Mouse (Mus musculus) heart, embryonic 14.5 days (tissue): ENCODE data around the gene Lect2. TPM values are rescaled to one million over a fixed set of nuclear protein-coding genes. Genes with fewer than 3 reads are reported as not detected.

Experiments
- ATAC-seq: fragments of 200-750 bp; cut with Nextera tagmentation; 2 replicates; pipeline ENCODE4 v1.8.0; 2017; ENCODE audit warnings: low read depth, moderate TSS enrichment; ENCODE audit not compliant: insufficient number of reproducible peaks, insufficient read depth, low FRiP score
- H3K27ac ChIP-seq, 2 experiments: fragments of 200-500 bp in 1 of 2; fragments of 300-500 bp in 1 of 2; sonication (generic) in 1 of 2; replicated peaks in 1 of 2; 2 replicates each; pipeline ENCODE4 v1.5.1; 2012 to 2014; ENCODE audit warnings: low read depth in 2 of 2, low read length in 2 of 2, control low read depth in 1 of 2, mild to moderate bottlenecking in 1 of 2, mixed read lengths in 1 of 2; ENCODE audit not compliant: control insufficient read depth in 1 of 2, insufficient read depth in 1 of 2
- H3K27me3 ChIP-seq: fragments of 300-500 bp; sonication (generic); 2 replicates; pipeline ENCODE4 v1.6.1; 2014; ENCODE audit warnings: mild to moderate bottlenecking, low read length, control low read depth; ENCODE audit not compliant: control insufficient read depth, insufficient read depth
- H3K36me3 ChIP-seq: fragments of 300-500 bp; sonication (generic); 2 replicates; pipeline ENCODE4 v1.6.1; 2014; ENCODE audit warnings: mild to moderate bottlenecking, control low read depth, low read length, mixed read lengths; ENCODE audit not compliant: control insufficient read depth, insufficient read depth
- H3K4me1 ChIP-seq, 2 experiments: fragments of 200-500 bp in 1 of 2; fragments of 300-500 bp in 1 of 2; sonication (generic) in 1 of 2; 2 replicates each; pipeline ENCODE4 v1.6.1; 2012 to 2014; ENCODE audit warnings: low read length in 2 of 2, control low read depth in 1 of 2, mixed read lengths in 1 of 2; ENCODE audit not compliant: control insufficient read depth in 2 of 2, insufficient read depth in 2 of 2
- H3K4me2 ChIP-seq: fragments of 300-500 bp; sonication (generic); 2 replicates; pipeline ENCODE4 v1.6.1; 2014; ENCODE audit warnings: mild to moderate bottlenecking, low read length
- H3K4me3 ChIP-seq, 2 experiments: fragments of 200-500 bp in 1 of 2; fragments of 300-500 bp in 1 of 2; sonication (generic) in 1 of 2; 2 replicates each; pipeline ENCODE4 v1.5.1; 2012 to 2014; ENCODE audit warnings: low read length in 2 of 2, mild to moderate bottlenecking in 2 of 2, control low read depth in 1 of 2, low read depth in 1 of 2, moderate library complexity in 1 of 2; ENCODE audit not compliant: control insufficient read depth in 1 of 2, insufficient read depth in 1 of 2
- H3K9ac ChIP-seq: fragments of 300-500 bp; sonication (generic); 2 replicates; pipeline ENCODE4 v1.6.1; 2014; ENCODE audit warnings: mild to moderate bottlenecking, low read length
- H3K9me3 ChIP-seq: fragments of 300-500 bp; sonication (generic); 2 replicates; pipeline ENCODE4 v1.6.1; 2016; ENCODE audit warnings: low read length, control low read depth; ENCODE audit not compliant: control insufficient read depth
- WGBS: fragments of 180-500 bp; shearing (Covaris S2); extraction: QIAGEN DNeasy Blood & Tissue Kit; methylation state at CpG from one replicate; pipeline ENCODE4 v1.1.7; 2014; 5-methylcytosine and 5-hydroxymethylcytosine counted together
- polyA plus RNA-seq: library from polyadenylated mRNA; unstranded; fragments of >200 nt; fragmentation: Nextera tagmentation; extraction: Ambion mirVana; gene quantifications from 2 replicates; pipeline ENCODE4 v1.2.1, GENCODE M21; 2014

Gene Lect2
- not detected in 2 replicates for polyA plus RNA-seq

DNA sequence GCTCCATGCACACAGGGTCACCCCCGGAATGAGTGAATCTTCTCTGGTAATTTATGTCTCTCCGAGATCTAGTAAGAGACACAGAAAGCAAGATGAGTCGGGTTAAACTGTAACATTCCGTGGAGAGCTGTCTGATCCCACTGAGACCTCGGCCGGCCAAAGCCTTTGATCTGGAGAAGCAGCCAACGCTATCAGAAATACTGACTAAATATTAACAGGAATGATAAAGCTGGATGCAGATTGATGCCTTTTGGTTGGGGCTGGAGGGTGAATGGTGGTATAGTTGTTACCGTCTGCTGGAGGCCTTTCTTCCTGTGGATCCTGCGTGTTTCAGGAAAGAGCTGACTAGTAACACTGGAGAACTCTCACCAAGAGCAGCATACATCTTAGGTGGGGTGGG is at the start of gene Lect2:
Gene Lect2, minus strand, starts transcription at position 102 of the 400 bp plus-strand sequence.
- 75% methylated on average over 9 of the region's 9 CpGs for WGBS

DNA sequence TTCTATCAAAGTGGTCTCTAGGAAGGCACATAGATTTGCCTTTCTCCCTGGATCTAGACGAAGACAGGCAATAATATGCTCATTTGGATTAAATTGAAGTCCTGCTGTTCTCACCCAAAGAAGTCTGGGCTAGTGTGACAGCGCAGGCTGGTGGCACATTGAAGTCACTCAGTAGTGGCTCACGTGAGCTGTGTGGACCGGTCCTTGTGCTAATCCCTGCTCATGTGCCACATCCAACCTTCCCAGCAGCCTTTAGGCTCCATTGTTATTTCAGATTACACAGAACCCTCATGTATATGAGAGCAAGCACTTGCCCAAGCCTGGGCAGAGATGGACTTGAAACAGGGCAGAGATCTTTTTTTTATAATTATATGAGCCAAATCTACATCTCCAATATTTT is 49.0 kb upstream of the Lect2 start:
- H3K27me3 ChIP-seq, result no peaks in the 10 kb centered on the region
- peaks cover 61 to 82% of the 10 kb centered on the region in 2 experiments for H3K4me1 ChIP-seq
- 90% methylated on average over 4 of the region's 4 CpGs for WGBS
- no peak overlapping the region for H3K4me2 ChIP-seq
- ATAC-seq, result no peak
- H3K27ac ChIP-seq, result 0 out of 4 replicates have a peak overlapping the region, but pooled peaks of 1 of the 2 experiments have one; percentile 2
- no peak overlapping the region for H3K4me3 ChIP-seq
- H3K9me3 ChIP-seq, result no peaks in the 10 kb centered on the region
- H3K36me3 ChIP-seq, result no peaks in the 10 kb centered on the region
- H3K9ac ChIP-seq, result no peak overlapping the region

More for the DNA sequence above, at the start of gene Lect2:
- Histone ChIP-seq H3K4me1 (peaks cover 11 to 16% of the 10 kb centered on the region in 2 experiments), H3K36me3 (no peaks in the 10 kb centered on the region), H3K9ac (no peak within 1 kb of the TSS), H3K4me3 (no peak within 1 kb of the TSS), H3K27ac (no peak within 1 kb of the TSS), H3K9me3 (no peaks in the 10 kb centered on the region), H3K27me3 (no peaks in the 10 kb centered on the region), H3K4me2 (no peak within 1 kb of the TSS)
- no peak for ATAC-seq

DNA sequence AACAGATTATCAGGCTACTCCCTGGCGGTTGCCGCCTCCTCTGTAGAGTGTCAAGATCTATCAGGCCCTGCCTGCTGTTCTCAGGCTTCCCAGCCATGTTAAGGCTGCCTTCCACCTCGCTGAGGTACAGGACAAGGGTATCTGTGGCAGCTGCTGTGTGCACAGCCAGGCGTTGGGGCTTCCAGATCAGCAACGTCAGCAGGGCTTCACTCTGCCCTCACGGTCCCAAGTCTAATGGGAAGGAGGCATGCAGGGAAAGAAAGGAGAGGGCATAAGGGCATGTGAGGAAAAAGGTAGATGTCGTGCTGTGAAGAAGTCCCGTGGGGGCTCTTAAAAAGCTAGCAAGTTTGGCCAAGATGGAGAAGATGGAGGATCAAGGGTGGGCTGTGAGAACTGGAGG is 46.9 kb upstream of the Lect2 start:
- no peaks in the 10 kb centered on the region for H3K36me3 ChIP-seq
- H3K4me3 ChIP-seq, result no peak overlapping the region
- H3K4me1 ChIP-seq, result peaks cover 57 to 76% of the 10 kb centered on the region in 2 experiments
- H3K9me3 ChIP-seq, result no peaks in the 10 kb centered on the region
- ATAC-seq, result no peak
- 0 out of 4 replicates have a peak overlapping the region, but pooled peaks of 1 of the 2 experiments have one; percentile 31 for H3K27ac ChIP-seq
- H3K4me2 ChIP-seq, result no peak overlapping the region
- 46% methylated on average over 8 of the region's 8 CpGs for WGBS
- H3K9ac ChIP-seq, result peak overlapping the region; percentile 34; the same call in 1 of the 2 replicates
- no peaks in the 10 kb centered on the region for H3K27me3 ChIP-seq

- ATAC-seq, result peak; percentile 74; the same call in 1 of the 2 replicates
- no peak overlapping the region for H3K9ac ChIP-seq
- H3K4me3 ChIP-seq, result no peak overlapping the region
- no peaks in the 10 kb centered on the region for H3K9me3 ChIP-seq
- peak overlapping the region; percentile 20 for H3K4me2 ChIP-seq
- no peaks in the 10 kb centered on the region for H3K36me3 ChIP-seq
- H3K4me1 ChIP-seq, result peaks cover 57 to 80% of the 10 kb centered on the region in 2 experiments
- peak overlapping the region; percentile 60 to 68 for H3K27ac ChIP-seq
- no peaks in the 10 kb centered on the region for H3K27me3 ChIP-seq
- 24% methylated on average over 7 of the region's 7 CpGs for WGBS
Measured at GRCm38 (mm10) chr13:56593961-56594391, 45.7 kb upstream of the Lect2 start.

DNA sequence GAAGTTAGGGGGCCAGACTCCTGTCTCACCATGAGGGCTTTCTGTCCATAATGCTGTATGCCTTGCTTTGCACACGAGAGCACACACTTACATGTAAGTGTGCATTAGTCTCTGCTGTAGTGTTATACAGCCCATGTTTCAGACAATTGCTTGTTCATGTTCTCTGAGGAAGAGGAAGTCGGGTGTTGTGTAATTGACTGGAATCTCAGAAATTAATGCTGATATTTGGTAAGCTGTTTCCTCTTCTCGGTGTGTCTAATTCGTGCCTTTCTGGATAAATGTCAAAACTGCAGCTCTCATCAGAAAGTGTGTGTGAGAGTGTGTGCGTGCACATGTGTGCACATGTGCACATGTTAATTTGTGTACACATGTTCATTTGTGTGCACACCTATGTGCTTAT is 44.9 kb upstream of the Lect2 start:
- no peak for ATAC-seq
- H3K4me3 ChIP-seq, result no peak overlapping the region
- H3K9me3 ChIP-seq, result no peaks in the 10 kb centered on the region
- H3K27ac ChIP-seq, result peak overlapping the region in 1 of 2 experiments; percentile 68; a peak in 1 of 4 replicates
- H3K4me2 ChIP-seq, result no peak overlapping the region
- H3K27me3 ChIP-seq, result no peaks in the 10 kb centered on the region
- no peak overlapping the region; the same call in 1 of the 2 replicates for H3K9ac ChIP-seq
- H3K4me1 ChIP-seq, result peaks cover 61 to 80% of the 10 kb centered on the region in 2 experiments
- WGBS, result 84% methylated on average over 5 of the region's 5 CpGs
- no peaks in the 10 kb centered on the region for H3K36me3 ChIP-seq

GRCm38 (mm10) chr13:56591939-56592338 is 43.6 kb upstream of the Lect2 start:
- Histone ChIP-seq H3K4me3 (no peak overlapping the region), H3K36me3 (no peaks in the 10 kb centered on the region), H3K27ac (no peak overlapping the region), H3K9me3 (no peaks in the 10 kb centered on the region), H3K9ac (no peak overlapping the region), H3K4me2 (no peak overlapping the region), H3K4me1 (peaks cover 51 to 69% of the 10 kb centered on the region in 2 experiments), H3K27me3 (no peaks in the 10 kb centered on the region)
- no peak for ATAC-seq
- WGBS, result 49% methylated on average over 2 of the region's 2 CpGs

DNA sequence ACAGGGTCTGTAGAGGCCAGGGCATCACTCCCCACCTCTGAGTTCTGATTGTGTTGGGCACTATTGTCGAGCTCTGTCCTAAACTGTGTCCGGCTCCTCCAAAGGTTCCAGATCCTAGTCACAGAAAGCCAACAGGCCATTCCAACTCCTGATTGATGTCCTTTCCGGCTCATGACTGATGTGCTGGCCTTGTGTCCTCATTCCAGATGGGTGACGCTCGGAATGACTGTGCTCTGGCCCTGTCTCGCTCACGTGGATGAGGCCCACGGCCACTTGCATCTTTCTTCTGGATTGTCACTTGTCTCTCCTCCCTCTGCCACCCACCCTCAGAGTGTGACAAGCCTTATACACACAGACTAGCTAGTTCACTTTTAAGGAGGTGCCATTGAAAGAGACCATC is 42.9 kb upstream of the Lect2 start:
- Histone ChIP-seq H3K4me1 (peaks cover 46 to 61% of the 10 kb centered on the region in 2 experiments), H3K27ac (no peak overlapping the region)
- no peak for ATAC-seq

DNA sequence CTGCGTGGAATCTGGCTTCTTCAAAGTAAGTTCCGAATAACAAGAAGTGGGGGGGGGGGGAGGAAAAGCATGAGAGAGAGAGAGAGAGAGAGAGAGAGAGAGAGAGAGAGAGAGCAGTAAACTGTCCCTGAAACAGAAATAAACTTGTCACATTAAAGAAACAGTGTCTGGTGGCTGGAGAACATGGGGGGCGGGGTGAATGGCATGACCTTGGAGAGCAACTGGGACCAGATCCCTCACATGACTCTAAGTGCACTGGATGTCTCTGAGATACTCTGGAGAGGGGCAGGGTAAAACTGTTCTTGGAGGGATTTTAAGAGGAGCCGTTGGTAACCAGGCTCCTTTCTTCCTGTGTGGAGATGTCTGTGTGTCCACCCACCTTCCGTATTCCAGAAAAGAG is 41.9 kb upstream of the Lect2 start:
- Histone ChIP-seq H3K9me3 (no peaks in the 10 kb centered on the region), H3K4me1 (peaks cover 40 to 53% of the 10 kb centered on the region in 2 experiments), H3K27me3 (no peaks in the 10 kb centered on the region), H3K4me2 (peak overlapping the region; percentile 18; the same call in 1 of the 2 replicates), H3K4me3 (no peak overlapping the region), H3K27ac (peak overlapping the region; percentile 12 to 47; a peak in 1 of 4 replicates), H3K9ac (no peak overlapping the region), H3K36me3 (no peaks in the 10 kb centered on the region)
- 55% methylated on average over 5 of the region's 5 CpGs for WGBS
- no peak for ATAC-seq

More for the DNA sequence above, 42.9 kb upstream of the Lect2 start:
- Histone ChIP-seq H3K27me3 (no peaks in the 10 kb centered on the region), H3K4me2 (no peak overlapping the region), H3K4me3 (no peak overlapping the region), H3K36me3 (no peaks in the 10 kb centered on the region), H3K9me3 (no peaks in the 10 kb centered on the region), H3K9ac (no peak overlapping the region)
- 91% methylated on average over 8 of the region's 8 CpGs for WGBS
